Mouse (Mus musculus) T-cell, adult 2 months (primary cell): Measurements from ENCODE around the gene Mrpl54.

Source experiments
- DNase-seq: peaks from one replicate; pipeline ENCODE4 v3.0.0; 2022; ENCODE audit warnings: low spot score

Mrpl54 gene

DNA sequence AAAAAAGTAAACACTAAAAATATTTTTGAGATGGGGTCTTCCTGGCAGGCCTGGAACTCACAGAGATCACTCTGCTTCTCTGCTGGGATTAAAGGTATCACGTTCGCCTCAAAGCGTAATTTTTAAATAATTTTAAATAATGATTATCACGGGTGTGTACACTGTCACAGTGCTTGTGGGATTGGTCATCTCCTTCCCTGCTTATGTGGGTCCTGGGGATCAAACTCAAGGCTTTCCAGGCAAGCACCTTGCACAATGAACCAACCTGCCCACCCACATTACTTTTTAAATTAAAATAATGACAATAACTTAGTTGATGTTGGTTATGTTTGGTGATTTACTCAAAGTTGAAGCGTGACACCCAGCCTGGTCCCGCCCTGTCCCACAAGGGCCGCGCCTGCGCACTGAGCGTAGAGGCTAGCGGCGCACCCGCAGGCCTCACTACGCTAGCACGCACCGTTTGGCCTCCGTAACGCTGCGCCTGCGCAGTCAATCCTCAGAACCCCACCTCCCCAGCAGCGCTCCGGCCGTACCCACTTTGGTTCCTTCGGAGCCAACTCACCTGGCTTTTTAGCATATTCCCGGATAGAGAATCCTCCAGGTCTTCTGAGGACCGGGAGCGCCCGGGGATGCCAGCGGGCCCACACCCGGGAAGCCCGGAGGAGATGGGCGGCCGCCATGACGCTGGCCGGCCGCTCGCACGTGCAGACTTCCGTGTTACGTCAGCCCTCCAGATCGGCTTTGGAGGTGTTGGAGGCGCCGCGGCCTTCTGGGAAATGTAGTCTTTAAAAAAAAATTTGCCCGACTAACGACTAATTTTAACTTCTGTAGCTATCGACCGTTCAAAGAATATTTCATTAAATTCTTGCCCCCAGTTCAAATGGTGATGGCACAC is at the start of gene Mrpl54, which contains the start of gene Apba3:
Gene Mrpl54 (minus strand): TSS at position 724 of the 895 bp plus-strand sequence.
Gene Apba3 (plus strand): TSS at position 750 of the 895 bp plus-strand sequence.
- peak; percentile 96 for DNase-seq

- DNase-seq = no peak
Measured at GRCm38 (mm10) chr10:81315587-81315986, 48.9 kb upstream of the Mrpl54 start.

GRCm38 (mm10) chr10:81314201-81314600 is 47.5 kb upstream of the Mrpl54 start:
- DNase-seq = no peak

- no peak for DNase-seq
Measured at GRCm38 (mm10) chr10:81313581-81313980, 46.8 kb upstream of the Mrpl54 start.

- DNase-seq = no peak
Measured at GRCm38 (mm10) chr10:81309571-81309970, 42.8 kb upstream of the Mrpl54 start.

GRCm38 (mm10) chr10:81306837-81307682 is 40.3 kb upstream of the Mrpl54 start:
- no peak for DNase-seq

GRCm38 (mm10) chr10:81306173-81306668 is 39.5 kb upstream of the Mrpl54 start:
- DNase-seq = no peak

GRCm38 (mm10) chr10:81305663-81306062 is 38.9 kb upstream of the Mrpl54 start:
- DNase-seq = no peak

GRCm38 (mm10) chr10:81304597-81305238 is 38.0 kb upstream of the Mrpl54 start:
- peak; percentile 65 for DNase-seq

- DNase-seq = peak; percentile 64
Measured at GRCm38 (mm10) chr10:81303761-81304160, 37.0 kb upstream of the Mrpl54 start.

GRCm38 (mm10) chr10:81303258-81303657 is 36.5 kb upstream of the Mrpl54 start:
- no peak for DNase-seq

DNA sequence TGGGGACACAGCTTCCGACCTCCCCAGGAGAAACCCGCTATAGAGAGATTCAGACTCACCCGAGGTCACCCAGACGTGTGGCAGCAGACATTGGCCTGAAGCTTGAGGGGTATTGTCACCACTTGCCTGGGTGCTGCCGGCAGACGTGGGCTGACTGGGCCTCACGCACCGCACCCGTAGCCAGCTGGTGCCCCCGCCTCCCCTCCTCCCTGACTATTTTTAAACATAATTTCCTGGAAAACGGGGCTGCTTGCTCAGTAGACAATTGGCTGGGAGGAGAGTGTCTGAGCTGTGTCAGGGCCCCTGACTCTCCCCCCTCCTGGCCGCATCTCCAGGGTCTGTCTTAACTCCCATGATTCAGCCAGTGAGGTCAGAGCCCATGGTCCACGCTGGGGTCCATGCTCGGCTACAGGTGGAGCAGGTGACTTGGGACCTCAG is 36.1 kb upstream of the Mrpl54 start:
- no peak for DNase-seq

- no peak for DNase-seq
Measured at GRCm38 (mm10) chr10:81302288-81302687, 35.6 kb upstream of the Mrpl54 start.

- DNase-seq = no peak
Measured at GRCm38 (mm10) chr10:81301321-81301720, 34.6 kb upstream of the Mrpl54 start.

DNA sequence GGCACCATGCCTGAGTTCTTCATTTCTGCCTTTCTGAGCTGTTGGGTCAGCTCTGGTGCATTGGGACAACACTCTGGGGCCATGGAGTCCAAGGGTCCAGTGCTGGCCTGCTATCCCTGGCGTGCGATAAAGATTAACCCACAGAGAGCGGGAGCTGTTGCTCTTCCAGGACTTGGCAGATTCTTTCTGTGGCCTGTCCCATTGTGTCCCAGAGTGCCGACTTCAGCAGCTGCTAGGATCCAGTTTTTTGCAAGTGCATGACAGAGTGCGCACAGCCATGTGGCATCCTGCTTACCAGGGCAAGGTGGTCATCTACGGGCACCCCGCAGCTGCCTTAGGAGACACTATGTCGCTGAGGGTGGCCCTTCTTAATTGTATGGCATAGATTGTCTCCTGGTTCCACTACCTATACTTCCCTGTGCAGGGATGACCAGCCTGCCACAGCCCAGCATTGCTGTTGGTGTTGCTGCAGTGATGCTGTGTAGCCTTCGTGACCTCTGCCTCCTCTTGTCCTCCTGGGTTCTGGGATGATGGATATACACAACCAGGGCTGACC is 33.7 kb upstream of the Mrpl54 start:
- no peak for DNase-seq

- no peak for DNase-seq
Measured at GRCm38 (mm10) chr10:81299585-81300351, 33.0 kb upstream of the Mrpl54 start.

- peak; percentile 61 for DNase-seq
Measured at GRCm38 (mm10) chr10:81298369-81299100, 31.8 kb upstream of the Mrpl54 start.

GRCm38 (mm10) chr10:81297845-81298244 is 31.1 kb upstream of the Mrpl54 start:
- DNase-seq = peak; percentile 81

- DNase-seq = peak; percentile 37
Measured at GRCm38 (mm10) chr10:81297246-81297645, 30.5 kb upstream of the Mrpl54 start.

GRCm38 (mm10) chr10:81295185-81295584 is 28.5 kb upstream of the Mrpl54 start:
- DNase-seq = no peak
